Mouse (Mus musculus): Measurements from ENCODE around the gene Psmb8.

Gene Psmb8

DNA sequence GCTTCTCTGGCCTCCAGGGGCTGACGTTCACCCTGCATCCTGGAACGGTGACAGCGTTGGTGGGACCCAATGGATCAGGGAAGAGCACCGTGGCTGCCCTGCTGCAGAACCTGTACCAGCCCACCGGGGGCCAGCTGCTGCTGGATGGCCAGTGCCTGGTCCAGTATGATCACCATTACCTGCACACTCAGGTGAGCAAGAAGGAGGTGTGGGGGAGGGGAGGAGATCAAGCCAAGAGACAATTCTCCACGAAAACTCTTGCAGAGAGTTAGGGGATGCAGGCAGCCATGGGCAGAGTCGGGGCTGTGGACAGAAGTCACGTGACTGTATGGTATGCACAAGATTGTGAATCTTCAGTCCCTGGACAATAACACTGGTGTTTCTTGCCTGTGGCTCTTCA lies 4.1 kb upstream of the Psmb8 start:
- DNase-seq (ENCODE audit: low spot score), result no peak

DNA sequence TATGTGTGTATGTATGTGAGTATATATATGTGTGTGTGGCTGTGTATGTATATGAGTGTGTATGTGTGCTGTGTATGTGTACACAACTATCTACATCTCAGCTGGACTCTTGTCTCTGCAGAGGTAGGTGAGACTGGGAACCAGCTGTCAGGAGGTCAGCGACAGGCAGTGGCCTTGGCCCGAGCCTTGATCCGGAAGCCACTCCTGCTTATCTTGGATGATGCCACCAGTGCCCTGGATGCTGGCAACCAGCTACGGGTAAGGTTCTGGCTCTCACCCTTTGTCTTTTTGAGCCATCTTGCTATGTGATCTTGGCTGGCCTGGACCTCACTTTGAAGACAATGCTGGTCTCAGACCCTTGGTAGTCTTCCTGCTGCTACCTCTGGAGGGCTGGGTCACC lies 2.8 kb upstream of the Psmb8 start:
- DNase-seq (ENCODE audit: low spot score), result no peak

DNA sequence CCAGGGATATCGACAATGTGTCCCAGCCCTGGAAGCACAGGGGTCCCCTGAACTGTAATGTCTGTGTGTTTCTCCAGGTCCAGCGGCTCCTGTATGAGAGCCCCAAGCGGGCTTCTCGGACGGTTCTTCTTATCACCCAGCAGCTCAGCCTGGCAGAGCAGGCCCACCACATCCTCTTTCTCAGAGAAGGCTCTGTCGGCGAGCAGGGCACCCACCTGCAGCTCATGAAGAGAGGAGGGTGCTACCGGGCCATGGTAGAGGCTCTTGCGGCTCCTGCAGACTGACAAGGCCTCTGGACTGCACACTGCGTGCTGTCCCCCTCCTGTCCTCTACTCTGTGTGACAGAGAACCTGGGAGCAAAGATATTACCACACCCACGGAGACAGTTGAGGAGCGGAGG lies 1.0 kb upstream of the Psmb8 start:
- no peak for DNase-seq (ENCODE audit: low spot score)

DNA sequence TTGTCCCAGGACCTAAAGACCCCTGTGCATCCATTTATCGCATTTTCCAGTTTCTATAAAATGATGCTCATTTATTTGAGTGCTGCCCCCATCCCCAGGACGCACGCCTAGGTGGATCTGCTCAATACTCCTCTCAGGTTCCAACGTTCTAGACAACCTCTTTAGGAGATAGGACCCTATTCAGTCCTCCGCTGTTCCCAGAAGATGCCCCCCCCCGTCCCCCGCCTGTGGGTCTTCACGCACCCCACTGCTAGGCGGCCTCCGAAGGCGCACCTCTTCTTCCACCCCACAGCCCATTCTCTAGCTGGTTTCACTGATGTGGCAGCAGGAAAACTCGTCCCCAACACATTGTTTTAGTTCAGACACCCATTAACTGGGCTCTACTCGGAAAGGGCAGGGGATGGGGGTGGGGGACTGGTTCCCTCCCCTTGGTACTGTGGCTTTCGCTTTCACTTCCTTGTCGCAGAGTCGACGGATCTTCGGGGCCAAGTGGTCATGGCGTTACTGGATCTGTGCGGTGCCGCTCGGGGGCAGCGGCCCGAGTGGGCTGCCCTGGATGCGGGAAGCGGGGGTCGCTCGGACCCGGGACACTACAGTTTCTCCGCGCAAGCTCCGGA lies 491 bp downstream of the Psmb8 start:
- DNase-seq (ENCODE audit: low spot score), result no peak

DNA sequence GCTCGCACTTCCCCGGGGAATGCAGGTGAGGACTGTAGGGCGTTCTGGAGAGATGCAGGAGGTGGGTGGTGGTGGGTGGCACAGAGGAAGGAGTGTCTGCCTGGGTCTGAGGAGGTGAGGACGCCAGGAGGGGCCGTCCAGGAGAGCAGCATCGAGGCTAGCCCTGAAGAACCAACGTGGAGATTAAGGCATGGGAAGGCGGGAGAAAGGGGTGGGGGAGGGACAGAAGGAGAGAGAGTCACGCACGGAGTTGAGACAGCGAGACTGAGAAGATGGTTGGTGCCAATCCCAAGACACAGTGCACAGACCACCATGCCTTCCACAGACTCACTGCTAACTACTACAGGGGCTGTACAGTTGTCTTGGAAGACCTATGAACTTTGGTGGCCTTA lies 996 bp downstream of the Psmb8 start:
- no peak for DNase-seq (ENCODE audit: low spot score)

DNA sequence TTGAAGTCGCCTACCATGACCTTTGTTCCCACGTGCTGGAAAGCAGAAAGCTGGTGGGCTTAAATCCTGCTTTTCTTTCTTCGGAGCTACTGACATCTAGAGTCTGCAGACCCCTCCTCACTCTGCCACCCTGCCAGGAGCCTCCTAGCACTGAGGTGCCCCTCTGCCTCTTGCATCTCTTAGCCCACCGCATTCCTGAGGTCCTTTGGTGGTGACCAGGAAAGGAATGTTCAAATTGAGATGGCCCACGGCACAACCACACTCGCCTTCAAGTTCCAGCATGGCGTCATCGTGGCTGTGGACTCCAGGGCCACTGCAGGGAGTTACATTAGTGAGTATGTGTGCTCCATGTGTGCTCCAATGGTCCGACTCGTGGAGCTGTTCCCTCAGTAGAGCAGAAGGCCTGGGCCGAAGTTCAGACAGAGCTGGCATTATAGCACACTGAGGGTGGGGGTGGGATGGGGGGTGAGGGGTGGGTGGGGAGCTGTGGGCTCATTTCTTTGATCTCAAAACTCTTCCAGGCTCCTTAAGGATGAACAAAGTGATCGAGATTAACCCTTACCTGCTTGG lies 1.6 kb downstream of the Psmb8 start:
- no peak for DNase-seq (ENCODE audit: low spot score)

DNA sequence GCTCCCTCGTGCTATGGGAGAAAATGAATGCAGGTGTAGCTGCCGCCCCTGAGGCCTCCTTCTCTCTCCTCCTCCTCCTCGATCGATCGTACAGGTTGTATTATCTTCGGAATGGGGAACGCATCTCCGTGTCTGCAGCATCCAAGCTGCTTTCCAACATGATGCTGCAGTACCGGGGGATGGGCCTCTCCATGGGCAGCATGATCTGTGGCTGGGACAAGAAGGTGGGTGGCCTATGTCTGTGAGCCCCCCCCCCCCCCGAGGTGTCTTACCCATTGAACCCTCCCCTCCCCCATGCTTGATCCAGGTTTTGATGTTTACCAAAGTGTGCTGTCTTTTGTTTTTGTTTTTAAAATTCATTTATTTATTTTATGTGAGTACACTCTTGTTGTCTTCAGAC lies 2.5 kb downstream of the Psmb8 start:
- DNase-seq (ENCODE audit: low spot score), result no peak

DNA sequence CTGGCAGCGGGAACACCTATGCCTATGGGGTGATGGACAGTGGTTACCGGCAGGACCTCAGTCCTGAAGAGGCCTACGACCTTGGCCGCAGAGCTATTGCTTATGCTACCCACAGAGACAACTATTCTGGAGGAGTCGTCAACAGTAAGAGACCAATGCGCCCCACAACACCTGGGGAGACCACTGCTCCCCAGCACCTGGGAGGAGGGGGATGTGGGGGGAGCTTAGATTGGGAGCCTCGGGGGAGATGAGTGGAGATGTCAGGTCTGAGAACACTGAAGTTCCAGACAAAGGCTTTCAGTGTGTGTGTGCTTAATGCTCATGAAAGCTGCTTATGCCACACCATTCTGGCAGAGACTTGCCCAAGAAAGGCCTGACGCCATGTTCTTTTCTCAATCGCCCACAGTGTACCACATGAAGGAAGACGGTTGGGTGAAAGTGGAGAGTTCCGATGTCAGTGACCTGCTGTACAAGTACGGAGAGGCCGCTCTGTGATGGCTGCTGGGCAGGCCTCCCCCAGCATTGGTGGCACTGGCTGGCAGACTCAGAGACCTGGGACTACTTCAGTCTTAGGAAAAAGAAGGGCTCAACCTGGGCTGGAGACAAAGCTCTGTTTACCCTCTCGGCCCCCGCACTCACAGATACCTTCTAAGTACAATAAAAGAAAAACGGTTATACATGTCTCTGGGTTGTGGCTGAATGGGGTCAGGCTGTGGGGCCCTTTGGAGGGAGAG lies 3.4 kb downstream of the Psmb8 start:
- no peak for DNase-seq (ENCODE audit: low spot score)

DNA sequence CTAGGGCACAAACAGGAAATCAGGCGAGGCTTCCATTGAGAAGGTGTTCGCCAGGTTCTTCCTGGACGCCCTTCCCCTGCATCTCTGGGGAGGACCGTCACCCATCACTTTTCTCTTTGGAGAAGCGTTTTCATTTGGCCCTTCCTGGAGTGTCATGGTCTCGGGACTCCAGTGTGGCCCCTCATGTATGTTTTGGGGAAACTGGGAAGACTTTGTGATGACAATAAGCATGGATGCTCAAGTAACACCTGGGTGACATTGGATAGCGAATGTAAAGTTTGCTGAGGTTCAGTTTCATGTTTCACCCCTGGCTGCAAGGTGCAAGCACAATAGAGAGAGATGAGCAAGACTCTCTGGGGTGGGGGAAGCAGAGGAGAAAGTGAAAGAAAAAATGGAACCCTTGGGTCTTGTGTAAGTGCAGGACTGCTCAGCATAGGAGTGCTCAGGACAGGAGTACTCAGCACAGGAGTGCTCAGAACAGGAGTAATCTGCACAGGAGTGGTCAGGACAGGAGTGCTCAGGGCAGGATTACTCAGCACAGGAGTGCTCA lies 4.1 kb downstream of the Psmb8 start:
- no peak for DNase-seq (ENCODE audit: low spot score)

DNA sequence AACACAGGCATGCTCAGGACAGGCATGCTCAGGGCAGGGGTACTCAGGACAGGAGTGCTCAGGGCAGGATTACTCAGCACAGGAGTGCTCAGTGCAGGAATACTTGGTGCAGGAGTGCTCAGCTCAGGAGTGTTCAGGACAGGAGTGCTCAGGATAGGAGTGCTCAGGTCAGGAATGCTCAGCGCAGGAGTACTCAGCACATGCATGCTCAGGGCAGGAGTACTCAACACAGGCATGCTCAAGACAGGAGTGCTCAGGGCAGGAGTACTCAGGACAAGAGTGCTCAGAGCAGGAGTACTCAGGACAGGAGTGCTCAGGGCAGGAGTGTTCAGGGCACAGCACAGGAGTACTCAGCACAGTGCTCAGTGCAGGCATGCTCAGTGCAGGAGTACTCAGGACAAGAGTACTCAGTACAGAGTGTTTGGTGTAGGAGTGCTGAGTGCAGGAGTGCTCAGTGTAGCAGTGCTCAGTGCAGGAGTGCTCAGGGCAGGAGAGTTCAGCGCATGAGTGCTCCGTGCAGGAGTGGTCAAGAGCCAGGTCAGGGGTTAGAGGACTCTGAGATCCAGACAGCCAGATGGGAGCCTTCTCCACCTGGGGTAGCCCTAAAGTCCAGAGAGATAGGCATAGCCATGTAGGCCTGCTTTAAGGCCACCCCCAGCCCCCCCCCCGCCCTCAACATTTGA lies 5.4 kb downstream of the Psmb8 start:
- DNase-seq (ENCODE audit: low spot score), result no peak

DNA sequence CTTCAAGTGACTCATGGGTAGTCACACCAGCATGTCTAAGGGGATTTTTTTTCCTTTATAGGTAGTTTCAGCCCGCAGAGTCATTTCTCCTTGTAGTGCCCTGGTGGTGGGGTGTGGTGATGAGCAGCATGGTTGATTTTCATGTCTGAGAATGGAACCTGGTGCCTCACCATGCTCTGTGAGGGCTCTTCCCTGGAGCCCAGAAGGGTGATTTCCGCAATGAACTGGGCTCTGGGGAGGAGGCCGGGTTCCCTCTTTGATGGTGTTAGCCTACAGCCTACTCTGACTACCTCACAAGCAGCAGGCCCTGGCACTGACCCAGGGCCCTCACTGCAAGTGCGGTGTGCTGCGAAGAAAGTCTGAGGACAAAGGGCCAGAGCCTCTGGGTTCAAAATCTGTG lies 5.9 kb downstream of the Psmb8 start, which contains the start of gene Tap2:
Tap2 (plus strand) TSS at position 84 of the 400 bp plus-strand sequence.
- DNase-seq (ENCODE audit: low spot score), result no peak

DNA sequence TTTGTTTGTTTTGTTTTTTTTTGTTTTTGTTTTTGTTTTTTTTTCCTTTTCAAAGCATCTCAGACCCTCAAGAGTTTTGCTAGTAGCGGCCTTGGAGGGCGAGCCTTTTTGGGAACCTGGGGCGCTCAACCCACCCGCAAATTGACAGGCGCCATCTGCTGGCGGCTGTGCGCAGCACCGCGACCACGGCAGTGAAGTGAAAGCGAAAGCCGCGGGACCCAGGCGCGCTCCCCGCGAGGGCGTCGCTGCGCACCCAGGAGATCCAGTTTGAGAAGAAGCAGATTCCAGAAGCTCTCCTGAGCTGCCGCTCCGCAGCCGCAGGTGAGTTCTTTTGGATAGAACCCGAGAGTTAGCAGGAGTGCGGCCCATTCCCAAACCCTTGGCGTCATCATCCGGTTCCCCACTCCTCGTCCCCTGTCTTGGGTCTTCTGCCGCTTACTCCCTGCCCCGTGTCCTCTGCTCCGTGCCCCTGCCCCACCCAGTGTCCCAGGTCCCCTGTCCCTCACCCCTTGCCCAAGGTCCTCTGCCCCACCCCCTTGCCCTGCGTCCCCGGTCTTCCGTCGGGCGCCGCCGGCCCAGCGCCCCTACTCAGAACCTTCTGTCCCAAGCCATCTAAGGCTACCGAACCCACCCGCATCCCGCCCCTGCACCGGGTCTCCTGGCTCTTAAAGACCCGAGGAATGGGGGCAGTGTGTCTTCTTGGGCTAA lies 6.9 kb downstream of the Psmb8 start:
- peak; percentile 81 for DNase-seq (ENCODE audit: low spot score)

DNA sequence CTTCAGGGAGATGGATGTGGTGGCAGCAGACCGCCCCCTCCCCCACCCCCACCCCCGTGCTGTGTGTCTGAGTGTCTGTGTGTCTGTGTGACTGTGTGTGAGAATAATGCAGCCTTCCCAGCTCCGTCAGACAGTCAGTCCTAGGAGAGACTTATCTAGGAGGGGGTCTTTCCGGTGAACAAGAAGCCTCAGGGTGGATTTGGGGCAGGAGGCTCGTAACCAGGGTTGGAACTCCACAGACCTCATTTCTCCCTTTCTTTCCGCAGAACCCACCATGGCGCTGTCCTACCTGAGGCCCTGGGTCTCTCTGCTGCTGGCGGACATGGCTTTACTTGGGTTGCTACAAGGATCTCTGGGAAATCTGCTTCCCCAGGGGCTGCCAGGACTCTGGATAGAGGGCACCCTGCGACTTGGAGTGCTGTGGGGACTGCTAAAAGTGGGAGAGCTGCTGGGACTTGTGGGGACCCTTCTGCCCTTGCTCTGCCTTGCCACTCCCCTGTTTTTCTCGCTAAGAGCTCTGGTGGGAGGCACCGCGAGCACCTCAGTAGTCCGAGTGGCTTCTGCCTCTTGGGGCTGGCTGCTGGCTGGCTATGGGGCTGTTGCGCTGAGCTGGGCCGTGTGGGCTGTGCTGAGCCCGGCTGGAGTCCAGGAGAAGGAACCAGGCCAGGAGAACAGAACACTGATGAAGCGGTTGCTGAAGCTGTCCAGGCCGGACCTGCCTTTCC lies 7.7 kb downstream of the Psmb8 start:
- peak; percentile 17 for DNase-seq (ENCODE audit: low spot score)

DNA sequence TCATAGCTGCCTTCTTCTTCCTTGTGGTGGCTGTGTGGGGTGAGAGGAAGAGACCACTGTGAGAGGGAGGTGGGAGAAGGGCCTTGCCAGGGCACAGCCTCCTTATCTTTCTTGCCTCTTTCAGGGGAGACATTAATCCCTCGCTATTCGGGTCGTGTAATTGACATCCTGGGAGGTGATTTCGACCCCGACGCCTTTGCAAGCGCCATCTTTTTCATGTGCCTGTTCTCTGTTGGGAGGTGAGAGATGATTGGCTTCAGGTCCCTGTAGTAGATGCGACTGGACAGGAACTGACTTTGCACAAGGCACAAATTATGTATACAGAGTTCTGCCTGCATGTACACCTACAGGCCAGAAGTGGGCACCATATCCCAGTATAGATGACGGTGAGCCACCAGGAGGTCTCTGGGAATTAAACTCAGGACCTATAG lies 8.2 kb downstream of the Psmb8 start:
- peak; percentile 60 for DNase-seq (ENCODE audit: low spot score)

DNA sequence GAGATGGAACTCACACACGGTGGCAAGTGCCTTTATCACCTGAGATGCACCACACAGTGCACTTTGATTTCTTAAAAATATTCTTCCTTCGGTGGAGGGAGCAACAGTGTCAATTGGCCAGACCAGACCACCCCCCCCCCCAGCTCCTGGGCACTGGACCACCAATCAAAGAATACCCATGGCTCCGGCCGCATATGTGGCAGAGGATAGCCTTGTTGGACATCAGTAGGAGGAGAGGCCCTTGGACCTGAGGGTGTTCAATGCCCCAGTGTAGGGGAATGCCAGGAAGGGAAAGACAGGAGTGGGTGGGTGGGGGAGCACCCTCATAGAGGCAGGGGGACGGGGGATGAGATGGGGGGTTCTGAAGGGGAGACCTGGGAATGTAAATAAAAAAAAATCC lies 9.2 kb downstream of the Psmb8 start:
- DNase-seq (ENCODE audit: low spot score), result no peak

DNA sequence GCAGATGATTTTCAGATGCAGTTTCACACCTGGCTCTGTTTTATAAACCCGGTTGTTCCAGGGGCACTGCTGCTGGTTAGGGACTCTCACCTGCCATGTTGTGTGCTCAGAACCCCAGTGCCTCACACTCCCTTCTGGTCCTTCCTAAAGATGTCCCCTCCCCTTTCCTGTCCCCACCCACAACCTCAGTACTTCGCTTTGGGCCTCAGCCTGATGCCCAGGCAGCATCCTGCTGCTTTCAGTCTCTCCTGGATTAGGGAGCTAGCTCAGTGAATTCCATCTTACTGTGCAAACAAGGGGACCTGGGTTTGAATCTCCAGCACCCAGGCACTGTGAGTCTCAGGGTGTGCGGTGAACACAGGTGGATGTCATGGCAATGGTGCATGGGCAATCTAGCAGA lies 9.9 kb downstream of the Psmb8 start:
- no peak for DNase-seq (ENCODE audit: low spot score)

DNA sequence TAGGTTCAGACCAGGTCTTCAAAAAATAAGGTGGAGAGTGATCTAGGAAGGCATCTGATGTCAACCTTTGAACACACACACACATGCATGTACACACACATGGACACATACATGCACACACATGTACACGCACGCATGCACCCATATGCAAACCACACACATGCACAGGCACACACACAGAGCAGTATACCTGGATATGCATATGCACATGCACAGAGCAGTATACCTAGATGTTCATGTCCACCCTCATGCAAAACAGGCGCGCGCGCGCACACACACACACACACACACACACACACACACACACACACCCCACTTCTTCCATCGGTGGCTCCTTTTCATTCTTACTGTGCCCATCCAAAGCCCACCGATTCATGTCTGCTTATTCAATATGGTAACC lies 10.3 kb downstream of the Psmb8 start:
- DNase-seq (ENCODE audit: low spot score), result no peak

DNA sequence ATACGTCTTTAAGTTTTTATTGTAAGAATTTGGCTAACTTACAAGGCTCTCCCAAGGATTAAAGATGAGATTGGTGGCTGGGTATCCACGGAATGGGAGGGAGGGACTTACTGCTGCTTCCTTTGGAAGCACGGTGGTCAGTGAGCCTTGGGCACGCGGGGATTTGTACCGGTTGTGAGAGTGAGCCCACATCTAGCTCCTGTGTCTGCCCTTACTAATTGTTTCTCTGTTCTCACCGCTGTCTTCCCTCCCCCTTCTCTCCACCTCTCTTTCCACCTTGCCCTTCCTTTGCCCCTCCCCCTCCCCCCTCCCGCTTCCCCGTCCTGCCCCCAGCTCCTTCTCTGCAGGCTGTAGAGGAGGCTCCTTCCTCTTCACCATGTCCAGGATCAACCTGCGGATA lies 10.9 kb downstream of the Psmb8 start:
- DNase-seq (ENCODE audit: low spot score), result no peak

DNA sequence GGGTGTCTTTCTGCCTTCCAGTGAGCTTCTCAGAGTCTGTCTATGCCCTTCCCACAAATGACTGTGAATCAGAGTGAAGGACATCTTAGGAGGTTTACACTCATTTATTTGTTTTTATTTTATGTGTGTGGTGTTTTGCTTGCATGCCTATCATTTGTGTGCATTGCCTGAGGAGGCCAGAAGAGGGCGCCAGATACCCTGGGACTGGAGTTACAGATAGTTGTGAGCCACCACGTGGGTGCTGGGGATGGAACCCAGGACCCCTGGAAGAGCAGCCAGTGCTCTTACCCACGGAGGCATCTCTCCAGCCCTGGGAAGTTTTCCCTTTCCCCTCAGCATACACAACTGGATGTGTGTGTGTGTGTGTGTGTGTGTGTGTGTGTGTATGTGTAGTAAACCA lies 12.2 kb downstream of the Psmb8 start:
- DNase-seq (ENCODE audit: low spot score), result no peak

DNA sequence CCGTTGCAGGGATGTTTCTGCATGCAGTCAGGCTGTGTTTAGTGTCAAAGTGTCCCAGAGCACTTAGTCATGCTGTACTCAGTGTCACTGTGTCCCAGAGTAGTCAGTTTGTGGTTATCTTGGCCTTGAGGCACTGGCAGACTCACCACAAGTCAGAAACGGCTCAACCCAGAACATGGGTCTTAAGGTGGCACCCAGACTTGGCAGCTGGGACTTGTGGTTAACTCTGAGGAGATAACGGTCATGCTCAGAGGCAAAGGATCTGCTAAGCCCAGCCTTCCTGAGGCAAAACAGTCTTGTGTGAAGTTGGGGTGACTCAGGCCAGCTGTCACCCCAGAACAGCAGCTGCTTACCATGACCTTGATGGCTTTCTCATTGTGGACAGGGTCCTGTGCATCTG lies 13.1 kb downstream of the Psmb8 start:
- DNase-seq (ENCODE audit: low spot score), result no peak

DNA sequence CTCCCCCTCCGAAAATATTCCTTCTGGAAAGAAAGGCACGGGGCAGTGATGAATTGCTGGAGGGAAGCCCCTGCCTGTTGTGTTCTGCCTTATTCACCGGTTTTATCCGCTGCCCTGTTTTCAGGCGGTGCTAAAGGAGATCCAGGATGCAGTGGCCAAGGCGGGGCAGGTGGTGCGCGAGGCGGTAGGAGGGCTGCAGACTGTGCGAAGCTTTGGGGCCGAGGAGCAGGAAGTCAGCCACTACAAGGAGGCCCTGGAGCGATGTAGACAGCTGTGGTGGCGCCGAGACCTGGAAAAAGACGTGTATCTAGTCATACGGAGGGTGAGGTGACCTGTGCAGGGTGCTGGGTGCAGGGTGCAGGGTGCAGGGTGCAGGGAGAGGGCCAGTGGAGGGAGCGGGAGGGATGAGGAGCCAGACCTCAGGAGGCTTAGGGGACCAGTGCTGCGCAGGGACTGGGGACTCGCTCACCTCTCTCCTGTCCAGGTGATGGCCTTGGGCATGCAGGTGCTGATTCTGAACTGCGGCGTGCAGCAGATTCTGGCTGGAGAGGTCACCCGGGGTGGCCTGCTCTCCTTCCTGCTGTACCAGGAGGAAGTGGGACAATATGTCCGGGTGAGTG lies 14.3 kb downstream of the Psmb8 start:
- DNase-seq (ENCODE audit: low spot score), result no peak
